Mouse (Mus musculus) kidney, embryonic 14.5 days (tissue): Measurements from ENCODE around the gene Wipi2. TPM values are rescaled to one million over a fixed set of nuclear protein-coding genes. Genes with fewer than 3 reads are reported as not detected.

Experiments
- ATAC-seq: fragments of 200-750 bp; cut with Nextera tagmentation; 2 replicates; pipeline ENCODE4 v1.8.0; 2017; ENCODE audit warnings: moderate number of reproducible peaks, mild to moderate bottlenecking, moderate TSS enrichment, moderate library complexity; ENCODE audit not compliant: low FRiP score, low TSS enrichment
- H3K27ac ChIP-seq: fragments of 300-500 bp; sonication (generic); 2 replicates; pipeline ENCODE4 v1.5.1; 2014; ENCODE audit warnings: low read depth, mild to moderate bottlenecking, low read length, moderate library complexity, mixed read lengths
- H3K27me3 ChIP-seq: fragments of 300-500 bp; sonication (generic); 2 replicates; pipeline ENCODE4 v1.6.1; 2014; ENCODE audit warnings: mild to moderate bottlenecking, low read length; ENCODE audit not compliant: control insufficient read depth, insufficient read depth
- H3K36me3 ChIP-seq: fragments of 300-500 bp; sonication (generic); 2 replicates; pipeline ENCODE4 v1.6.1; 2014; ENCODE audit warnings: low read length, mixed read lengths; ENCODE audit not compliant: control insufficient read depth, insufficient read depth
- H3K4me1 ChIP-seq: fragments of 300-500 bp; sonication (generic); 2 replicates; pipeline ENCODE4 v1.6.1; 2014; ENCODE audit warnings: low read length, mixed read lengths; ENCODE audit not compliant: control insufficient read depth, insufficient read depth
- H3K4me2 ChIP-seq: fragments of 300-500 bp; sonication (generic); replicated peaks from 2 replicates; pipeline ENCODE4 v1.6.1; 2014; ENCODE audit warnings: low read depth, mild to moderate bottlenecking, low read length
- H3K4me3 ChIP-seq: fragments of 300-500 bp; sonication (generic); 2 replicates; pipeline ENCODE4 v1.5.1; 2014; ENCODE audit warnings: mild to moderate bottlenecking, low read length
- H3K9ac ChIP-seq: fragments of 300-500 bp; sonication (generic); 2 replicates; pipeline ENCODE4 v1.6.1; 2014; ENCODE audit warnings: low read depth, mild to moderate bottlenecking, low read length, moderate library complexity
- H3K9me3 ChIP-seq: fragments of 300-500 bp; sonication (generic); 2 replicates; pipeline ENCODE4 v1.6.1; 2016; ENCODE audit warnings: low read length; ENCODE audit not compliant: control insufficient read depth
- WGBS: fragments of 180-500 bp; shearing (Covaris S2); extraction: QIAGEN DNeasy Blood & Tissue Kit; methylation state at CpG from one replicate; pipeline ENCODE4 v1.1.7; 2014; 5-methylcytosine and 5-hydroxymethylcytosine counted together
- polyA plus RNA-seq: library from polyadenylated mRNA; unstranded; fragments of >200 nt; fragmentation: Nextera tagmentation; extraction: Ambion mirVana; gene quantifications from 2 replicates; pipeline ENCODE4 v1.2.1, GENCODE M21; 2014

Gene Wipi2
- polyA plus RNA-seq, 1 experiment from 2014 or later, result 59.2 TPM

GRCm38 (mm10) chr5:142648162-142648561 lies 20.7 kb downstream of the Wipi2 start:
- Histone ChIP-seq H3K4me2 (no peak overlapping the region), H3K9me3 (0 out of 2 replicates have a peak, but pooled peaks cover 3% of the 10 kb centered on the region), H3K9ac (no peak overlapping the region), H3K27me3 (no peaks in the 10 kb centered on the region), H3K36me3 (0 out of 2 replicates have a peak, but pooled peaks cover 2% of the 10 kb centered on the region), H3K4me3 (no peak overlapping the region), H3K27ac (no peak overlapping the region), H3K4me1 (no peaks in the 10 kb centered on the region)
- ATAC-seq, result no peak
- 89% methylated on average over 7 of the region's 7 CpGs for WGBS

- Histone ChIP-seq H3K36me3 (0 out of 2 replicates have a peak, but pooled peaks cover 2% of the 10 kb centered on the region), H3K9me3 (0 out of 2 replicates have a peak, but pooled peaks cover 3% of the 10 kb centered on the region), H3K27ac (no peak overlapping the region), H3K27me3 (no peaks in the 10 kb centered on the region), H3K4me2 (no peak overlapping the region), H3K4me3 (no peak overlapping the region), H3K4me1 (no peaks in the 10 kb centered on the region), H3K9ac (no peak overlapping the region)
- no peak for ATAC-seq
- WGBS, result 88% methylated on average over 4 of the region's 4 CpGs
Measured at GRCm38 (mm10) chr5:142649460-142650050, 22.1 kb downstream of the Wipi2 start.

- no peak overlapping the region for H3K9ac ChIP-seq
- no peak for ATAC-seq
- no peak overlapping the region for H3K27ac ChIP-seq
Measured at GRCm38 (mm10) chr5:142650390-142650789, 22.9 kb downstream of the Wipi2 start.

GRCm38 (mm10) chr5:142650794-142651497 lies 23.4 kb downstream of the Wipi2 start:
- Histone ChIP-seq H3K36me3 (peaks cover 10% of the 10 kb centered on the region), H3K4me1 (no peaks in the 10 kb centered on the region), H3K27me3 (no peaks in the 10 kb centered on the region), H3K27ac (no peak overlapping the region), H3K9me3 (no peaks in the 10 kb centered on the region), H3K4me3 (no peak overlapping the region), H3K4me2 (no peak overlapping the region), H3K9ac (no peak overlapping the region)
- WGBS, result 73% methylated on average over 6 of the region's 6 CpGs
- no peak for ATAC-seq

More at GRCm38 (mm10) chr5:142650390-142650789, 22.9 kb downstream of the Wipi2 start:
- peaks cover 7% of the 10 kb centered on the region; the same call in 1 of the 2 replicates for H3K36me3 ChIP-seq
- H3K4me1 ChIP-seq, result no peaks in the 10 kb centered on the region
- H3K4me2 ChIP-seq, result no peak overlapping the region
- H3K27me3 ChIP-seq, result no peaks in the 10 kb centered on the region
- no peak overlapping the region for H3K4me3 ChIP-seq
- WGBS, result 74% methylated on average over 3 of the region's 3 CpGs
- H3K9me3 ChIP-seq, result no peaks in the 10 kb centered on the region

DNA sequence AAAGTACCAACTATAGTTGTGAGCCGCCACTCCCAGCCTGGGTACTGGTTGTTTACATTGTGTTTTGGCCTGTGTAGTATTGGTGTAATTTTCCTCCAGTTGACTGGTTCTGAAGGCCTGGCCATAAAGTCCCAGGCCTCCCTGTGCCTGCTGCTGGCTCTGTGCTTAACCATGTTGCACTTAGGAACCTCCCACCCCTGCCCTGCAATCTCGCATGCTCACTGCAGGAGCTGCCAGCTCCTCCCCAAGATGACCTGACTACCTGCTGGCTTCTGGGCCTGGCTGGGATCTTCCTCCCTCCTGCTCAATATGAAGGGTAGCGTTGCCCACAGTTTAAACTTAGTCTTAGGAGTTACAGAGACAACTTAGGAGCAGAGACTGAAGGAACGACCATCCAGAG lies 24.8 kb downstream of the Wipi2 start:
- peaks cover 23% of the 10 kb centered on the region for H3K36me3 ChIP-seq
- no peak for ATAC-seq
- no peak overlapping the region for H3K4me2 ChIP-seq
- no peaks in the 10 kb centered on the region for H3K9me3 ChIP-seq
- no peaks in the 10 kb centered on the region for H3K27me3 ChIP-seq
- H3K27ac ChIP-seq, result no peak overlapping the region
- 67% methylated on average over 4 of the region's 4 CpGs for WGBS
- H3K4me3 ChIP-seq, result no peak overlapping the region
- H3K4me1 ChIP-seq, result no peaks in the 10 kb centered on the region
- H3K9ac ChIP-seq, result no peak overlapping the region

GRCm38 (mm10) chr5:142660656-142661434 lies 33.3 kb downstream of the Wipi2 start:
- peaks cover 94% of the 10 kb centered on the region for H3K36me3 ChIP-seq
- no peak overlapping the region for H3K4me2 ChIP-seq
- H3K9ac ChIP-seq, result no peak overlapping the region
- no peak overlapping the region for H3K27ac ChIP-seq
- no peaks in the 10 kb centered on the region for H3K9me3 ChIP-seq
- 86% methylated on average over 7 of the region's 7 CpGs for WGBS
- no peaks in the 10 kb centered on the region for H3K27me3 ChIP-seq
- ATAC-seq, result no peak
- H3K4me1 ChIP-seq, result no peaks in the 10 kb centered on the region
- H3K4me3 ChIP-seq, result no peak overlapping the region

- Histone ChIP-seq H3K4me2 (no peak overlapping the region), H3K27me3 (no peaks in the 10 kb centered on the region), H3K36me3 (peaks cover 63% of the 10 kb centered on the region), H3K9me3 (no peaks in the 10 kb centered on the region), H3K4me3 (no peak overlapping the region), H3K9ac (no peak overlapping the region), H3K27ac (no peak overlapping the region), H3K4me1 (no peaks in the 10 kb centered on the region)
- no peak for ATAC-seq
- 39% methylated on average over 3 of the region's 3 CpGs for WGBS
Measured at GRCm38 (mm10) chr5:142667921-142668320, 40.4 kb downstream of the Wipi2 start.

DNA sequence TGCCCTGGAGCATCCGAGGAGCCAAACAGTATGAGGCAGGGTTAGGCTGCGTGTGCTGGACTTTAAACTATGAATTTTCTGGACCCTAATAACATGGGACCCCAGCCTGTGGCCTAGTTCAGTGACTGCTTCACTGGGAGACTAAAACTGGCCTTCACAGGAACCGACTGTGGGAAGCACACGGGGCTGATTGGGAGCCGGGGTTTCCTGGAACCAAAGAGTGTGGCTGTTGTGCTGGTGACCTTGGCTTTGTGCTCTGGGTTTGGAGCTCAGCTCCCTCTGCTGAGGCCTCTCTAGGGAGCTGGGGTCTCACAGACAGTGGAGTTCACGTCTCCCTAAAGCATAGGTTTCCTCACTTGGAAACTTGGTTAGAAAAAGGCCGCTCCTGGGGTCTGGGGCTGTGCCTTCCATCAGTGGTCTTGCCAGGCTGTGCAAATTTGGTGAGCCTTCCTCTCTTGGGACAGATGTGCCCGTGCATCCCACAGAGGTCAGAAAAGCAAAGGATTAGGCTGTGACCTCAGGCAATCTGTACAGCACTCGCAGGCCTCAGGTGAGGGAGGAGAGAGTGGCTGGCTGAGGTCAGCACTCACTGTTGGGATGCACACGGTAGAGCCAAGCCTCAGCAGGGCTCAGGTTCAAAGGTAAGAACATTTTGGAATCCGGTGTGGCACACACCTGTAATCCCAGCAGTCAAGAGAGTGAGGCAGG lies 41.2 kb downstream of the Wipi2 start:
- Histone ChIP-seq H3K4me2 (no peak overlapping the region), H3K9me3 (no peaks in the 10 kb centered on the region), H3K27ac (no peak overlapping the region), H3K4me3 (no peak overlapping the region), H3K27me3 (no peaks in the 10 kb centered on the region), H3K36me3 (peaks cover 55% of the 10 kb centered on the region), H3K4me1 (no peaks in the 10 kb centered on the region), H3K9ac (no peak overlapping the region)
- no peak for ATAC-seq
- WGBS, result 85% methylated on average over 11 of the region's 11 CpGs
